8 mouse cellular contexts compared by ENCODE assay signal in genomic region chr15:98003822-98004739, GRCm38 (mm10). TPM values are rescaled to one million over a fixed set of nuclear protein-coding genes. Genes with fewer than 3 reads are reported as not detected.
DNase-seq lines count a peak whose midpoint lies in the region; ATAC-seq lines count a peak whose summit lies in the region.

Gene Col2a1 (minus strand): TSS chr15:98004695.

- H3K4me1 ChIP-seq in embryonic facial prominence, embryonic 15.5 days = peaks cover 44% of the 10 kb centered on the region
- peaks cover 27% of the 10 kb centered on the region for H3K4me1 ChIP-seq in limb, embryonic 11.5 days (ENCODE audit: control insufficient read depth, insufficient read depth, low read length)
- peaks cover 33% of the 10 kb centered on the region for H3K4me1 ChIP-seq in stomach, embryonic 14.5 days (ENCODE audit: control insufficient read depth, insufficient read depth, low read length)

- ATAC-seq in embryonic facial prominence, embryonic 15.5 days (ENCODE audit: insufficient number of reproducible peaks, low FRiP score, low TSS enrichment, low read depth) = peak; percentile 71
- ATAC-seq in limb, embryonic 11.5 days (ENCODE audit: insufficient number of reproducible peaks, low FRiP score, low TSS enrichment, low read depth) = no peak; the same call in 1 of the 2 replicates
- peak; percentile 37; the same call in 1 of the 2 replicates for ATAC-seq in stomach, embryonic 14.5 days (ENCODE audit: insufficient number of reproducible peaks, insufficient read depth, low FRiP score, low read depth)
- no peak for ATAC-seq in erythroid progenitor cell, adult 5-6 weeks (replicated peaks; ENCODE audit: low FRiP score, poor library complexity, severe bottlenecking)
- ATAC-seq in inflammation-experienced regulatory T-cells, adult 6 months = no peak

- peaks cover 65% of the 10 kb centered on the region for H3K27me3 ChIP-seq in embryonic facial prominence, embryonic 15.5 days
- peaks cover 26% of the 10 kb centered on the region for H3K27me3 ChIP-seq in limb, embryonic 11.5 days (ENCODE audit: control insufficient read depth, insufficient read depth, low read length)
- peaks cover 22% of the 10 kb centered on the region; the same call in 1 of the 2 replicates for H3K27me3 ChIP-seq in stomach, embryonic 14.5 days (ENCODE audit: control insufficient read depth, insufficient read depth, low read length)

- peak; percentile 43 to 47 for DNase-seq in cerebellum, postnatal 10 days
- no peak for DNase-seq in cerebellum, adult 8-10 months
- peak; percentile 19 to 20 for DNase-seq in B cell, adult 2 months
- DNase-seq in limb, embryonic 11.5 days (ENCODE audit: low spot score) = peak; percentile 68

- H3K36me3 ChIP-seq in embryonic facial prominence, embryonic 15.5 days = no peaks in the 10 kb centered on the region
- no peaks in the 10 kb centered on the region for H3K36me3 ChIP-seq in limb, embryonic 11.5 days (ENCODE audit: control insufficient read depth, insufficient read depth, low read length)
- no peaks in the 10 kb centered on the region for H3K36me3 ChIP-seq in stomach, embryonic 14.5 days (ENCODE audit: control insufficient read depth, insufficient read depth, low read length)

- WGBS in embryonic facial prominence, embryonic 15.5 days = under 1% methylated on average over 57 of the region's 59 CpGs
- WGBS in limb, embryonic 11.5 days = under 1% methylated on average over 58 of the region's 59 CpGs
- WGBS in stomach, embryonic 14.5 days = under 1% methylated on average over 54 of the region's 59 CpGs

- H3K9me3 ChIP-seq in embryonic facial prominence, embryonic 15.5 days (replicated peaks) = no peaks in the 10 kb centered on the region
- no peaks in the 10 kb centered on the region for H3K9me3 ChIP-seq in limb, embryonic 11.5 days (ENCODE audit: control insufficient read depth, low read length)
- H3K9me3 ChIP-seq in stomach, embryonic 14.5 days (ENCODE audit: control insufficient read depth, low read depth, low read length) = no peaks in the 10 kb centered on the region

- H3K9ac ChIP-seq in embryonic facial prominence, embryonic 15.5 days = peak within 1 kb of the TSS; percentile 24
- peak within 1 kb of the TSS; percentile 92 for H3K9ac ChIP-seq in limb, embryonic 11.5 days (ENCODE audit: low read length)
- peak within 1 kb of the TSS; percentile 26; the same call in 1 of the 2 replicates for H3K9ac ChIP-seq in stomach, embryonic 14.5 days (replicated peaks; ENCODE audit: low read depth, low read length)

- peak within 1 kb of the TSS; percentile 89 for H3K4me2 ChIP-seq in embryonic facial prominence, embryonic 15.5 days (replicated peaks)
- peak within 1 kb of the TSS; percentile 81 for H3K4me2 ChIP-seq in limb, embryonic 11.5 days (ENCODE audit: low read depth, severe bottlenecking)
- peak within 1 kb of the TSS; percentile 76 for H3K4me2 ChIP-seq in stomach, embryonic 14.5 days (replicated peaks; ENCODE audit: low read depth, low read length)

- peak within 1 kb of the TSS; percentile 65; the same call in 1 of the 2 replicates for H3K27ac ChIP-seq in embryonic facial prominence, embryonic 15.5 days (replicated peaks)
- peak within 1 kb of the TSS; percentile 95 for H3K27ac ChIP-seq in limb, embryonic 11.5 days (replicated peaks; ENCODE audit: low read depth, low read length)
- H3K27ac ChIP-seq in stomach, embryonic 14.5 days (ENCODE audit: low read length) = no peak within 1 kb of the TSS

- H3K4me3 ChIP-seq in embryonic facial prominence, embryonic 15.5 days (replicated peaks) = peak within 1 kb of the TSS; percentile 41
- peak within 1 kb of the TSS; percentile 71 for H3K4me3 ChIP-seq in limb, embryonic 11.5 days (ENCODE audit: low read depth, low read length)
- peak within 1 kb of the TSS; percentile 37 for H3K4me3 ChIP-seq in stomach, embryonic 14.5 days (ENCODE audit: low read depth, low read length)

RNA-seq across cellular contexts. Expression of gene Col2a1, which starts in this region (rescaled TPM):
- 225 and 386 TPM in 2 replicates for polyA plus RNA-seq in embryonic facial prominence, embryonic 15.5 days (2015; fragmentation: Nextera tagmentation; extraction: Ambion mirVana)
- polyA plus RNA-seq in limb, embryonic 11.5 days (2014; fragmentation: Nextera tagmentation; extraction: Ambion mirVana) = 237 and 243 TPM in 2 replicates
- 2.5 and 3.1 TPM in 2 replicates for polyA plus RNA-seq in stomach, embryonic 14.5 days (2014; fragmentation: Nextera tagmentation; extraction: Ambion mirVana)
- not detected in 2 replicates for total RNA-seq in erythroid progenitor cell, adult 5-6 weeks (2015; ENCODE audit: low replicate concordance)
- not detected in 2 replicates for total RNA-seq in erythroid progenitor cell, adult 5-6 weeks (2017; ENCODE audit: low replicate concordance)
- polyA plus RNA-seq in inflammation-experienced regulatory T-cells, adult 6 months (2017; shearing (Covaris generic)) = not detected

Comparison
In these comparisons a context has a peak if more than half of its experiments do, and no peak if none do; other contexts are left out.
1. RNA of gene Col2a1 (polyA plus RNA-seq): 225 to 386 TPM in embryonic facial prominence, embryonic 15.5 days and 237 to 243 TPM in limb, embryonic 11.5 days; 2.5 to 3.1 TPM in stomach, embryonic 14.5 days and not detected in inflammation-experienced regulatory T-cells, adult 6 months; every median in the first group is over 10 times any median in the second.
2. ATAC-seq: peak in embryonic facial prominence, embryonic 15.5 days (single experiment) and stomach, embryonic 14.5 days (single experiment); none in limb, embryonic 11.5 days (single experiment), erythroid progenitor cell, adult 5-6 weeks (single experiment) and inflammation-experienced regulatory T-cells, adult 6 months (single experiment).
3. H3K9ac ChIP-seq: peak in every context shown above with its lines; median percentile 92 in limb, embryonic 11.5 days; 26 in stomach, embryonic 14.5 days; 24 in embryonic facial prominence, embryonic 15.5 days.
4. Peak in every context shown above with its lines, with median percentiles within 50 percentile points of each other: H3K4me2 ChIP-seq and H3K4me3 ChIP-seq.